ENCODE assay signal across 1 mouse cellular context in the genomic region with DNA sequence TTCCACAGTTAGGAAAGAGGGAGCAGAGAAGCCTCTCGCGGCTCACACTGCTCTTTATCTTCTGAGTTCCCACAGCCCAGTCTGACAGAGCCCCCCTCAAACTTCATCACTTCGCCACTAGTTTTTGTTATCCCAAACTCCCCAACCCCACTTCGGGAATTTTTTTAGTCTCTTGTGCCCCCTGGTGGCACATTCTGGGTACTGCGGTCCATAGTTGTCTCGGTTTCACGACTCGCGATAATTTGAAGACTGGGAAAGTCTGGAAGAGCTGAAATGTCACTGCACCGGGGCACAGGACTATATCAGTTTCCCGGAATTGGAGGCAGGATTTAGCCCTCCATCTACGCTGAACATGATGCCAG.
A peak's percentile ranks its signal among the peaks of the same experiment; 100 is the strongest.
TF ChIP-seq lines count a peak whose summit lies in the region.

No protein-coding gene starts in this region.

TF ChIP-seq in ES-E14, 5 proteins besides CTCF, POLR2A, EP300 and RAD21:
- no peak; the same call in 1 of the 2 replicates for TF ChIP-seq HCFC1 (IDR thresholded peaks at IDR 0.05; ENCODE audit: borderline replicate concordance, insufficient read depth, low read length)
- TF ChIP-seq MAFK (IDR thresholded peaks at IDR 0.05; ENCODE audit: insufficient read depth, low read depth, low read length) = no peak
- peak; percentile 67; the same call in 1 of the 2 replicates for TF ChIP-seq ZC3H11A (IDR thresholded peaks at IDR 0.05; ENCODE audit: borderline replicate concordance, low read depth, low read length)
- TF ChIP-seq CHD2 (IDR thresholded peaks at IDR 0.05; ENCODE audit: low read depth, low read length) = peak; percentile 85
- 0 out of 2 replicates have a peak, but pooled peaks have one; percentile 34 for TF ChIP-seq ZNF384 (IDR thresholded peaks at IDR 0.05; ENCODE audit: low read depth, low read length)
